Mouse (Mus musculus): ENCODE data around the gene Zbtb24. TPM values are rescaled to one million over a fixed set of nuclear protein-coding genes. Genes with fewer than 3 reads are reported as not detected.
"Not testable (repeated sequence)": the region's sequence is repeated elsewhere in the genome, so short reads cannot be mapped to it uniquely, and the experiment has no call there.

Zbtb24 gene
- polyA plus RNA-seq, 1 experiment from 2014 or later, result 21.0 TPM

DNA sequence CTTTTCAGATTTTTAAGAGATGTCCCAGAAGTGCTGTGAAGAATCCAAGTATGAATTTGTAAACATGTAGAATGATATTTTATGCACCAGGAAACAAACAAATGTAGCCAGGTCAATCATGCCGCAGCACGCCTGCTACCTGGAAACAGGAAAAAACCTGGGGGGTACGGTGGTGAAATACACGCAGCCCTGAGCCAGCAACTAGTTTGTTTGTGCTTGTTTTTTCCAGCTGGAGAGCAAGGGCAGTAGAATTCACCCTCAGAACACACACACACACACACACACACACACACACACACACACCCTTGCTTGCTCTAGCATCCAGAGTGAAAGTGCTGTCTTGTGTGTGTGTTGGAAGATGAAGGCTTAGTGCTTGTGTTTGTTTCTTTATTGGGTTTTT lies 40.9 kb downstream of the Zbtb24 start:
- Histone ChIP-seq H3K4me2 (ENCODE audit: low read depth, low read length, severe bottlenecking) (no peak overlapping the region), H3K4me3 (ENCODE audit: low read depth, low read length) (no peak overlapping the region; the same call in 1 of the 2 replicates)
- ATAC-seq (replicated peaks; ENCODE audit: low FRiP score), result no peak

DNA sequence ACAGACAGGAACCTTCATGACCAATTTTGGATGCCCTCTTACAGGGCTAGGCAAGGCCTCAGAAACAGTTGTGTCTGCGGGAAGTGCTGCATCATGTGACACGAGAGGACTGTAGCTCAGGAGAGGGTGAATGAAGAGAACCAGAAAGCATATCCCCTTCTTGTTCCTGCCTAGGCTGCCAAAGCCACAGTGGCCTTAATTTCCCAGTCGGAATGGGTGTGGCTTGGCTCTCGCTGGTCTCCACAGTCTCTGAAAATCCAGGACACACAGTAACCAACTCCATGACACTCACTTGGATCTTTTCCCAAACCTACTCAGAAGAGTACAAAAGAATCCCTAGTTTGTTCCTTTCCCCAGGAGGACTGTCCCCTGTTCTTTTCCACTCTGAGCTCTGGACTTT lies 50.8 kb downstream of the Zbtb24 start:
- DNase-seq (ENCODE audit: low spot score) (no peak), ATAC-seq (replicated peaks; ENCODE audit: low FRiP score) (no peak)
- Histone ChIP-seq H3K4me1 (replicated peaks; ENCODE audit: control insufficient read depth, insufficient read depth, low read length) (no peaks in the 10 kb centered on the region), H3K9me3 (ENCODE audit: control insufficient read depth, low read length) (no peaks in the 10 kb centered on the region), H3K27me3 (ENCODE audit: control insufficient read depth, insufficient read depth, low read length) (no peaks in the 10 kb centered on the region), H3K9ac (ENCODE audit: low read length) (no peak overlapping the region), H3K4me3 (ENCODE audit: low read depth, low read length) (no peak overlapping the region), H3K4me2 (ENCODE audit: low read depth, low read length, severe bottlenecking) (no peak overlapping the region), H3K36me3 (ENCODE audit: control insufficient read depth, insufficient read depth, low read length) (no peaks in the 10 kb centered on the region), H3K27ac (ENCODE audit: low read depth, low read length) (no peak overlapping the region)
- WGBS, result 68% methylated on average over 4 of the region's 4 CpGs

More for the DNA sequence above, 40.9 kb downstream of the Zbtb24 start:
- Histone ChIP-seq H3K27me3 (ENCODE audit: control insufficient read depth, insufficient read depth, low read length) (no peaks in the 10 kb centered on the region), H3K27ac (ENCODE audit: low read depth, low read length) (no peak overlapping the region), H3K9ac (ENCODE audit: low read length) (no peak overlapping the region), H3K4me1 (replicated peaks; ENCODE audit: control insufficient read depth, insufficient read depth, low read length) (0 out of 2 replicates have a peak, but pooled peaks cover 10% of the 10 kb centered on the region), H3K9me3 (ENCODE audit: control insufficient read depth, low read length) (no peaks in the 10 kb centered on the region), H3K36me3 (ENCODE audit: control insufficient read depth, insufficient read depth, low read length) (no peaks in the 10 kb centered on the region; the same call in 1 of the 2 replicates)
- 58% methylated on average over 4 of the region's 4 CpGs for WGBS
- DNase-seq (ENCODE audit: low spot score), result peak; percentile 46

DNA sequence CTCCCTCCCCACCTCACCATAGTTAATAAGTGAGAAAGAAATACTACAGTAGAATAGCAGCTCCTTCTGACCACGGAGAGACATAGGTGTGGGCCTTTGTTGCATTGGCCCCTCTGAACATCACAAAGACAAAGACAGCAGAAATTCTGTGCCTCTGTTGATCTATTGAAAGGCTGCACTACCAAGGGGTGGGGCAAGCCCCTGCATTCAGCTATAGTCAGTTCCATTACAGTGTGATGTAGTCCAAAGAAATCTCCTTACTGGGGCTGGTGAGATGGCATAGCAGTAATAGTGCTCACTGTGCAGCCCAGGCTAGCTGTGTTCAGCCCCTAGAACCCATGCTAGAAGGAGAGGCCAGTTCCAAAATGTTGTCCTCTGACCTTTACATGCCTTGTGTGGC lies 54.8 kb downstream of the Zbtb24 start:
- no peaks in the 10 kb centered on the region for H3K36me3 ChIP-seq (ENCODE audit: control insufficient read depth, insufficient read depth, low read length)
- WGBS, result 89% methylated on average over 1 of the region's 1 CpGs
- DNase-seq (ENCODE audit: low spot score) (no peak), ATAC-seq (replicated peaks; ENCODE audit: low FRiP score) (no peak)
- H3K4me1 ChIP-seq (replicated peaks; ENCODE audit: control insufficient read depth, insufficient read depth, low read length), result no peaks in the 10 kb centered on the region
- no peak overlapping the region for H3K9ac ChIP-seq (ENCODE audit: low read length)
- no peaks in the 10 kb centered on the region for H3K9me3 ChIP-seq (ENCODE audit: control insufficient read depth, low read length)
- H3K4me2 ChIP-seq (ENCODE audit: low read depth, low read length, severe bottlenecking), result no peak overlapping the region
- H3K27ac ChIP-seq (ENCODE audit: low read depth, low read length), result no peak overlapping the region
- H3K27me3 ChIP-seq (ENCODE audit: control insufficient read depth, insufficient read depth, low read length), result no peaks in the 10 kb centered on the region
- H3K4me3 ChIP-seq (ENCODE audit: low read depth, low read length), result no peak overlapping the region

DNA sequence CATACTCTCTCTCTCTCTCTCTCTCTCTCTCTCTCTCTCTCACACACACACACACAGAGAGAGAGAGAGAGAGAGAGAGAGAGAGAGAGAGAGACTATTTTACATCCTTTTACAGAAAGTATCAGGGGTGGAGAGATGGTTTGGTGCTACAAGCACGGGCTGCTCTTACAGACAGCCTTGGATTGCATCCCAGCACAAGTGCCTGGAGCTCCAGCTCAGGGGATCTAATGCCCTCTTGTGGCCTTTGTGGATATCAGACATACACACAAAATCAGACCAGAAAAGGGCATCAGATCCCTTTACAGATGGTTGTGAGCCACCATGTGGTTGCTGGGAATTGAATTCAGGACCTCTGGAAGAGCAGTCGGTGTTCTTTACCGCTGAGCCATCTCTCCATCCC lies 55.3 kb downstream of the Zbtb24 start:
- ATAC-seq (replicated peaks; ENCODE audit: low FRiP score); H3K4me2 ChIP-seq (ENCODE audit: low read depth, low read length, severe bottlenecking); H3K4me3 ChIP-seq (ENCODE audit: low read depth, low read length); H3K4me1 ChIP-seq (replicated peaks; ENCODE audit: control insufficient read depth, insufficient read depth, low read length); H3K9ac ChIP-seq (ENCODE audit: low read length); H3K9me3 ChIP-seq (ENCODE audit: control insufficient read depth, low read length); H3K27me3 ChIP-seq (ENCODE audit: control insufficient read depth, insufficient read depth, low read length); H3K27ac ChIP-seq (ENCODE audit: low read depth, low read length); H3K36me3 ChIP-seq (ENCODE audit: control insufficient read depth, insufficient read depth, low read length): not testable (repeated sequence)
- 1% methylated on average over 3 of the region's 3 CpGs for WGBS
- DNase-seq (ENCODE audit: low spot score), result peak; percentile 72

DNA sequence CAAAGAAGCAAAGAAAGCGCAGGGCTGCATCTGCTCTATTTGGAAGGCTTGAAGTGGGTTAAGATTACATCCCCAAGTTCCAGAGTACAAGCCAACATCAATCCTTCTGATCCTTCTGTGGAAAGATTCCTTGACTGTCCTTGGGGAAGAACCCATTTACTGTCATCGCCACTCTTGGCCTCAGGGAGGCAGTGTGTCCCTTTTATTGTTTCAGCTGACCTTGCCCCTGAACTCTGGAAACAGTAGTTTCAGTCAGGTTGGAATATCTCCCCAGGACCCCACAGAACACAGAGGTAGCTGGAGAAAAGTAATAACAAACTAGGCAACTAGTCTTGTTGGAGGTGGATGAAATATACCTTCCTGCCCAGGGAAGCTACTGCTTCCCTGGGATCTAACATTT lies 59.0 kb downstream of the Zbtb24 start:
- no peak for DNase-seq (ENCODE audit: low spot score)
- no peak for ATAC-seq (replicated peaks; ENCODE audit: low FRiP score)
- H3K27me3 ChIP-seq (ENCODE audit: control insufficient read depth, insufficient read depth, low read length), result no peaks in the 10 kb centered on the region
- H3K36me3 ChIP-seq (ENCODE audit: control insufficient read depth, insufficient read depth, low read length), result no peaks in the 10 kb centered on the region
- H3K4me3 ChIP-seq (ENCODE audit: low read depth, low read length), result no peak overlapping the region
- H3K9me3 ChIP-seq (ENCODE audit: control insufficient read depth, low read length), result no peaks in the 10 kb centered on the region
- H3K9ac ChIP-seq (ENCODE audit: low read length), result no peak overlapping the region
- 34% methylated on average over 2 of the region's 2 CpGs for WGBS
- H3K4me2 ChIP-seq (ENCODE audit: low read depth, low read length, severe bottlenecking), result no peak overlapping the region
- H3K4me1 ChIP-seq (replicated peaks; ENCODE audit: control insufficient read depth, insufficient read depth, low read length), result no peaks in the 10 kb centered on the region
- no peak overlapping the region for H3K27ac ChIP-seq (ENCODE audit: low read depth, low read length)

DNA sequence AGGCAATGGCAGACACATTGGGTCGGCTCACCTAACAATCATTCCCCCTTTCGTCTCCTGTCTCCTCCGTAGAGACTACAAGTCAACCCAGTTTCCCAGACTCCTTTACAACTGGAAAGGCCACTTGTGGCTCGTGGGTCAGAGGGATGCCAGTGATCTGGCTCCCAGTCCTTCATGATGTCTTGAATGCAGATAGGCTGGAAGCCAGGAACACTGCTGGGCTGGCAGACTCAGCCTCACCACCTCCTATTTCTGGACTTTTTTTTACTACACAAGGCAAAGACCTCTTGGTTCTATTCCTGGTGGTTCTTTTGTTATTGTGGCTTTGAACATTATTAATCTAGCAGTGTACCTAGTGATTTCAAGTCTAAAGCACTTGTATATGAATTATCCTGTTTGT lies 64.1 kb downstream of the Zbtb24 start:
- Histone ChIP-seq H3K4me1 (replicated peaks; ENCODE audit: control insufficient read depth, insufficient read depth, low read length) (no peaks in the 10 kb centered on the region), H3K27me3 (ENCODE audit: control insufficient read depth, insufficient read depth, low read length) (no peaks in the 10 kb centered on the region), H3K27ac (ENCODE audit: low read depth, low read length) (no peak overlapping the region), H3K9ac (ENCODE audit: low read length) (no peak overlapping the region), H3K36me3 (ENCODE audit: control insufficient read depth, insufficient read depth, low read length) (no peaks in the 10 kb centered on the region), H3K4me3 (ENCODE audit: low read depth, low read length) (no peak overlapping the region), H3K4me2 (ENCODE audit: low read depth, low read length, severe bottlenecking) (no peak overlapping the region), H3K9me3 (ENCODE audit: control insufficient read depth, low read length) (no peaks in the 10 kb centered on the region)
- ATAC-seq (replicated peaks; ENCODE audit: low FRiP score), result no peak
- DNase-seq (ENCODE audit: low spot score), result no peak
- WGBS, result 80% methylated on average over 4 of the region's 4 CpGs

DNA sequence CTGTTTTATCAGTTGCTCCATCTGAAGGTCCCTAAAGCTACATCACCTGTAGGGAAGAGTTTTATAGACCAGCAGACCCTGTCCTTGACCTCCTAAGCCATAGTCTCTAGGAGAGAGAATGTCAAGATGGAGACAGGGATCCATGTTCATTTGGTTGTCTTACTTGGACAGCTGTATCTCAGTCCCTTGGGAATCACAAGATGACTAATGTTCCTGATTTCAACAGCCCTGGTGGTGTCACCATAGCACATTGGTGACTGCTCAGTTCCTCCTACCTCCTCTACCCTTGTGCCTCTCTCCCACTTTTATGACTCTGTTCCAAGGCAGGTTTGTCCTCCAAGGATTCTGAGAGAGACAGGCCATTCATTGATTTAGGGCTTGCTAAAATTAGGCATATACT lies 64.7 kb downstream of the Zbtb24 start:
- Histone ChIP-seq H3K9me3 (ENCODE audit: control insufficient read depth, low read length) (no peaks in the 10 kb centered on the region), H3K9ac (ENCODE audit: low read length) (no peak overlapping the region), H3K27me3 (ENCODE audit: control insufficient read depth, insufficient read depth, low read length) (no peaks in the 10 kb centered on the region), H3K4me1 (replicated peaks; ENCODE audit: control insufficient read depth, insufficient read depth, low read length) (no peaks in the 10 kb centered on the region), H3K4me3 (ENCODE audit: low read depth, low read length) (no peak overlapping the region), H3K4me2 (ENCODE audit: low read depth, low read length, severe bottlenecking) (no peak overlapping the region), H3K36me3 (ENCODE audit: control insufficient read depth, insufficient read depth, low read length) (no peaks in the 10 kb centered on the region), H3K27ac (ENCODE audit: low read depth, low read length) (no peak overlapping the region)
- no peak for DNase-seq (ENCODE audit: low spot score)
- no peak for ATAC-seq (replicated peaks; ENCODE audit: low FRiP score)

Other genes starting within 250 kb of the Zbtb24 start
- 18.5 and 18.9 TPM in 2 replicates for gene Fig4, start 147.1 kb upstream of the Zbtb24 start, polyA plus RNA-seq (2014; fragmentation: Nextera tagmentation; extraction: Ambion mirVana)
- gene Ak9, start 146.4 kb upstream of the Zbtb24 start, polyA plus RNA-seq (2014; fragmentation: Nextera tagmentation; extraction: Ambion mirVana), result 0.05 TPM in 1 of 2 replicates, not detected in the other
- 41.5 and 50.9 TPM in 2 replicates for gene Mical1, start 25.9 kb downstream of the Zbtb24 start, polyA plus RNA-seq (2014; fragmentation: Nextera tagmentation; extraction: Ambion mirVana)
- 50.7 and 56.7 TPM in 2 replicates for gene Smpd2, start 40.0 kb downstream of the Zbtb24 start, polyA plus RNA-seq (2014; fragmentation: Nextera tagmentation; extraction: Ambion mirVana)
- gene Ppil6, start 40.1 kb downstream of the Zbtb24 start, polyA plus RNA-seq (2014; fragmentation: Nextera tagmentation; extraction: Ambion mirVana), result 0.65 and 0.98 TPM in 2 replicates
- gene Cd164, start 69.0 kb downstream of the Zbtb24 start, polyA plus RNA-seq (2014; fragmentation: Nextera tagmentation; extraction: Ambion mirVana), result 125 and 138 TPM in 2 replicates

Measured in forebrain, embryonic 11.5 days (tissue).